Mouse (Mus musculus): ENCODE measurements around the gene Acacb. TPM values are rescaled to one million over a fixed set of nuclear protein-coding genes. Genes with fewer than 3 reads are reported as not detected.

Gene Acacb
- total and polyA plus RNA-seq, 2 experiments from 2014 or later = 2.0 to 5.6 TPM

DNA sequence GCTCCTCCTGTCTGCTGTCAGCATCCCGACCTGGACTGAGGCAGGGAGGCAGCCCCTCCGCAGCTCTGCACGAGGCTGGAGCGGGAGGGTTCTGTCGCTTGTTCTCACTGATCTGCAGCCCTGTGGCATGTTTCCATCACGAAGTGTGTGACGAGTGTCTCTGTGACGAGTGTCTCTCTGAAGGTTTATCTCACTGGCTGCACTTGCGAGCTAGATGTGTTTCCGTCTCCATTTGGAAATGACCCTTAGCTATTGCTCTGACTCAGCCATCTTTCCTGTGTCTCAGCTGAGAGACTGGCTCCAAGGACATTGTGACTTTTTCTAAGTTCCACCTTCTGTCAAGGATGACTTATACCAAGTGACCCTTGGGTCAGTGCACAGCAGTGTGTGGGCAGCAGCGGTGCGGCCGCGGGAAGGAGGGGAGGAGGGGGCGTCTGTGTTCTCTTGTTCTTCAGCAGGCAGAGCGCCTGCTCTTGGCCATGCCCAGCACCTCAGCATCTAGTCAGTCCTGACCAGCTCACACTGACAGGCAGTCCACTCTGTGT lies 39.9 kb upstream of the Acacb start:
- no peak overlapping the region for H3K4me3 ChIP-seq (ENCODE audit: low read depth, low read length)
- no peak for TF ChIP-seq CTCF (IDR thresholded peaks at IDR 0.05)
- DNase-seq (ENCODE audit: low spot score) (no peak), ATAC-seq (ENCODE audit: low FRiP score) (no peak)
- H3K9me3 ChIP-seq (ENCODE audit: low read length) = no peaks in the 10 kb centered on the region
- 87% methylated on average over 16 of the region's 16 CpGs for WGBS
- H3K4me2 ChIP-seq (ENCODE audit: low read depth, low read length, poor library complexity, severe bottlenecking) = no peak overlapping the region
- H3K36me3 ChIP-seq (ENCODE audit: insufficient read depth, low read length) = peaks cover 68% of the 10 kb centered on the region
- no peaks in the 10 kb centered on the region for H3K27me3 ChIP-seq (ENCODE audit: insufficient read depth, low read length)
- H3K4me1 ChIP-seq (ENCODE audit: insufficient read depth, low read length) = no peaks in the 10 kb centered on the region
- H3K9ac ChIP-seq (replicated peaks; ENCODE audit: low read length, poor library complexity, severe bottlenecking) = no peak overlapping the region
- H3K27ac ChIP-seq (ENCODE audit: low read depth, low read length) = no peak overlapping the region

DNA sequence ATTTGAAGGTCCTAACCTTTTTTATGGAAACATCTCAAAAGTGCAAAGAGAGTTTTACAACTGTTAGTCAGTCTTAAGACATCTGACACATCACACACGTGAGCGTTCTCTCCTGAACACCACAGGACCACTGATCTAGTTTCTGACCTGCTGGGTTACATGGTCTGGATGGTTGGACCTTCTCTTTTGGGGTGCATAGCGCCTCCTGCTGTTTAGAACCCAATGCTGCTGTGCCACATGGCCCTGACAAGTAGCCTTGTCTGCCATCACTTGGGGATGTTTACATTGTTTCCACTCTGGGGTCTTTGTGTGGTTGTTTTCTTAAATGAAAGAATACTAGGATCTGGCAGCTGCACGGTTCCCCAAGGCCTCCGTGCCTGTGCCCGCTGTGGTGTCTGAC lies 33.0 kb upstream of the Acacb start:
- DNase-seq (ENCODE audit: low spot score) (no peak), ATAC-seq (ENCODE audit: low FRiP score) (no peak)
- 82% methylated on average over 6 of the region's 6 CpGs for WGBS
- TF ChIP-seq CTCF (IDR thresholded peaks at IDR 0.05) = peak; percentile 13; the same call in 1 of the 2 replicates
- H3K4me2 ChIP-seq (ENCODE audit: low read depth, low read length, poor library complexity, severe bottlenecking) = no peak overlapping the region
- H3K9me3 ChIP-seq (ENCODE audit: low read length) = no peaks in the 10 kb centered on the region
- no peak overlapping the region for H3K9ac ChIP-seq (replicated peaks; ENCODE audit: low read length, poor library complexity, severe bottlenecking)
- H3K27ac ChIP-seq (ENCODE audit: low read depth, low read length) = no peak overlapping the region
- H3K27me3 ChIP-seq (ENCODE audit: insufficient read depth, low read length) = no peaks in the 10 kb centered on the region
- no peaks in the 10 kb centered on the region for H3K4me1 ChIP-seq (ENCODE audit: insufficient read depth, low read length)
- no peak overlapping the region for H3K4me3 ChIP-seq (ENCODE audit: low read depth, low read length)
- peaks cover 80% of the 10 kb centered on the region for H3K36me3 ChIP-seq (ENCODE audit: insufficient read depth, low read length)

DNA sequence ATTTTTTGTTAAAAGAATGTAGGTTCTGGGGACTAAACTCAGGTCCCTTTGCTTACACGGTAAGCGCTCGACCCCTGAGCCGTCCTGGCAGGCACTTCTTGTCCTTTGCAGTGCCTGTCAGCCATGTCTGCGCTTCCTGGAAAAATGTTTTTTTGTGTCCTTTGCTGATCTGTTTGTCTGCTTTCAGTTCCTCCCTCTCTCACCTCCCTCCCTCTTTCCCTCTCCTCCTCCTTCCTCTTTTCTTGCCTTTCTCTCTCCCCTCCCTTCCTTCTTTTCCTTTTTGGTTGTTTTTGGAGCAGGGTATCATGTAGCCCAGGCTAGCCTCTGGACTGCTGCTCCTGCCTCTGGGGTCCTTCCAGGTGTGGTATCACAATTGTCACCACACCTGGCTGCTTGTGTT lies 31.3 kb upstream of the Acacb start:
- no peak for ATAC-seq (ENCODE audit: low FRiP score)
- no peaks in the 10 kb centered on the region for H3K9me3 ChIP-seq (ENCODE audit: low read length)
- H3K4me2 ChIP-seq (ENCODE audit: low read depth, low read length, poor library complexity, severe bottlenecking) = no peak overlapping the region
- no peak overlapping the region for H3K4me3 ChIP-seq (ENCODE audit: low read depth, low read length)
- H3K4me1 ChIP-seq (ENCODE audit: insufficient read depth, low read length) = no peaks in the 10 kb centered on the region
- H3K27me3 ChIP-seq (ENCODE audit: insufficient read depth, low read length) = no peaks in the 10 kb centered on the region
- peaks cover 82% of the 10 kb centered on the region for H3K36me3 ChIP-seq (ENCODE audit: insufficient read depth, low read length)
- WGBS = 89% methylated on average over 5 of the region's 5 CpGs
- H3K27ac ChIP-seq (ENCODE audit: low read depth, low read length) = no peak overlapping the region
- DNase-seq (ENCODE audit: low spot score) = no peak
- no peak for TF ChIP-seq CTCF (IDR thresholded peaks at IDR 0.05)
- H3K9ac ChIP-seq (replicated peaks; ENCODE audit: low read length, poor library complexity, severe bottlenecking) = no peak overlapping the region

DNA sequence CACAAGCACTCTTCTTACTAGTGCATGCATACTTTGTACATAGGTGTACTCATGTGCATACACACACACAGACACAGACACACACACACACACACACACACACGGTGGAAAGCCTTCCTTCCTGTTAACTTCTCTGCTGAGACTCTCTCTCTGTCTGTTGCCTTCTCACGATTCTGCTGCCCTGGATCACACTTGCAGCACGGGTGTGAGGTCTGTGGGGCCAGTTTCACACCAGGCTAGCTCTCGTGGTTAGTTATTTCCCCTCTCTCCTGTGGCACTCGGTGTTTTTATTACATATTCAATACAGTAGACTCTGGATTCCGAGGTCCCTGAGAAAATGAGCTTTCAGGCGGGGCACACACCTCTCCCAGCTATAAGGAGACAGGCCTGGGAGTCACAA lies 29.7 kb upstream of the Acacb start:
- H3K9ac ChIP-seq (replicated peaks; ENCODE audit: low read length, poor library complexity, severe bottlenecking) = no peak overlapping the region
- no peak for TF ChIP-seq CTCF (IDR thresholded peaks at IDR 0.05)
- DNase-seq (ENCODE audit: low spot score) (no peak), ATAC-seq (ENCODE audit: low FRiP score) (no peak)
- H3K4me1 ChIP-seq (ENCODE audit: insufficient read depth, low read length) = no peaks in the 10 kb centered on the region
- H3K27ac ChIP-seq (ENCODE audit: low read depth, low read length) = no peak overlapping the region
- H3K9me3 ChIP-seq (ENCODE audit: low read length) = no peaks in the 10 kb centered on the region
- H3K4me3 ChIP-seq (ENCODE audit: low read depth, low read length) = no peak overlapping the region
- no peaks in the 10 kb centered on the region for H3K27me3 ChIP-seq (ENCODE audit: insufficient read depth, low read length)
- H3K4me2 ChIP-seq (ENCODE audit: low read depth, low read length, poor library complexity, severe bottlenecking) = no peak overlapping the region
- 86% methylated on average over 7 of the region's 7 CpGs for WGBS
- peaks cover 85% of the 10 kb centered on the region for H3K36me3 ChIP-seq (ENCODE audit: insufficient read depth, low read length)

DNA sequence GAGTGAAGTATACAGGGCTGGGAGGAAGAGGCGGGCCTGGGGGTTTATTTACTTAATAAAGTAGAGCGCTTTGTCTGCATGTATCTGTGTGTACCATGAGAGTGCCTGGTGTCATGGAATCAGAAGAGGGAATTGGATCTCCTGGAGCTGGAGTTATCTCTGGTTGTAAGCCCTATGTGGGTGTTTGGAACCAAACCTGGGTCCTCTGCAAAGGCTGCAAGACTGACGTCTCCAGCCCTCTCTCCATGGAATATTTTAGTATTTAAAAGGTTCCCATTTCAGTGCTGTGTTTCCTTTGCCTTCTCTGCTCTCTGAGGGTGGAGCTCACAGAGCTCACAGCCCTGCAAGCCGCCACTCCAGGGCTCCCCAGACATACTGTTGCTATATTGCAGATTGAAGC lies 26.5 kb upstream of the Acacb start:
- H3K36me3 ChIP-seq (ENCODE audit: insufficient read depth, low read length) = peaks cover 77% of the 10 kb centered on the region
- TF ChIP-seq CTCF (IDR thresholded peaks at IDR 0.05) = no peak
- H3K4me3 ChIP-seq (ENCODE audit: low read depth, low read length) = no peak overlapping the region
- H3K27ac ChIP-seq (ENCODE audit: low read depth, low read length) = no peak overlapping the region
- H3K9ac ChIP-seq (replicated peaks; ENCODE audit: low read length, poor library complexity, severe bottlenecking) = no peak overlapping the region
- H3K4me1 ChIP-seq (ENCODE audit: insufficient read depth, low read length) = no peaks in the 10 kb centered on the region
- 86% methylated on average over 4 of the region's 4 CpGs for WGBS
- H3K27me3 ChIP-seq (ENCODE audit: insufficient read depth, low read length) = no peaks in the 10 kb centered on the region
- ATAC-seq (ENCODE audit: low FRiP score) (no peak), DNase-seq (ENCODE audit: low spot score) (no peak)
- no peak overlapping the region for H3K4me2 ChIP-seq (ENCODE audit: low read depth, low read length, poor library complexity, severe bottlenecking)
- H3K9me3 ChIP-seq (ENCODE audit: low read length) = no peaks in the 10 kb centered on the region

DNA sequence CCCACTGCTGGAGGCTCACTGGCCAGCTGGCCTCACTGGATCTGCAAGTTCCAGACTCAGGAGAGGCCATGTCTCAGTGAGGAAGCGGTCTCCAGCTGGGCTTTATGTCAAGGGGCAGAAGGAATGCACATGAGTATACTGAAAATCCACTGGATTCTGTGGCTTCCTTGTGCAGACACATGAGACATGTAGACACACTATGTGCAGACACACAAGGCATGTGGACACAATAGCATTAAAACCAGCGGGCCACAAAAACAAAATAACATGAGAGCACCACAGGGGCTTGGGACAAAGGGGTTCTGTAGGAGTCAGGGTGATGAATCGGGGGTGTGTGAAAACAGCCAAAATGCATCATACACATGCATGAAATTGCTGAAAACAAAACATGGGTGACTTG lies 20.3 kb upstream of the Acacb start:
- no peak for TF ChIP-seq CTCF (IDR thresholded peaks at IDR 0.05)
- H3K4me2 ChIP-seq (ENCODE audit: low read depth, low read length, poor library complexity, severe bottlenecking) = no peak overlapping the region
- no peak overlapping the region for H3K27ac ChIP-seq (ENCODE audit: low read depth, low read length)
- DNase-seq (ENCODE audit: low spot score) (no peak), ATAC-seq (ENCODE audit: low FRiP score) (no peak)
- H3K9me3 ChIP-seq (ENCODE audit: low read length) = no peaks in the 10 kb centered on the region
- H3K9ac ChIP-seq (replicated peaks; ENCODE audit: low read length, poor library complexity, severe bottlenecking) = no peak overlapping the region
- H3K27me3 ChIP-seq (ENCODE audit: insufficient read depth, low read length) = no peaks in the 10 kb centered on the region
- peaks cover 26% of the 10 kb centered on the region for H3K36me3 ChIP-seq (ENCODE audit: insufficient read depth, low read length)
- 90% methylated on average over 3 of the region's 3 CpGs for WGBS
- H3K4me1 ChIP-seq (ENCODE audit: insufficient read depth, low read length) = no peaks in the 10 kb centered on the region
- H3K4me3 ChIP-seq (ENCODE audit: low read depth, low read length) = no peak overlapping the region

Measured in midbrain, postnatal 0 days (tissue).